Mouse (Mus musculus): Measurements from ENCODE around the gene Ctsw. TPM values are rescaled to one million over a fixed set of nuclear protein-coding genes. Genes with fewer than 3 reads are reported as not detected.
A peak's percentile ranks its signal among the peaks of the same experiment; 100 is the strongest.

Gene Ctsw
- total and polyA plus RNA-seq, 2 experiments: 0.37 to 1.5 TPM

DNA sequence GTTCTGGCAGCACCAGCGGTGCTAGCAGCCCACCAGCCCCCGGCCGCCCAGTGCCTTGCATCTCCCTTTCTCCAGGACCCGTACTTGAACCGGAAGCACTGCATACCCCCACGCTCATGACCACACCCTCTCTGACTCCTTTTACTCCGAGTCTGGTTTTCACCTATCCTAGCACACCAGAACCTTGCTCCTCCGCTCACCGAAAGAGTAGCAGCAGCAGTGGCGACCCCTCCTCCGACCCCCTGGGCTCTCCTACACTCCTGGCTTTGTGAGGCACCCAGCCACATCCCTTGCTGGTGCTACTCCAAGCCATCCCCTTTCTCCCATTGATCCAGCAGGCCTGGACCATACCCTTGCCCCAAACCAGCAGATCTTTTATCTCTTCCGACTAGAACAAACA, 13.3 kb downstream of the Ctsw start:
- Histone ChIP-seq H3K27me3 (ENCODE audit: control insufficient read depth, insufficient read depth, low read length) (no peaks in the 10 kb centered on the region), H3K36me3 (ENCODE audit: control insufficient read depth, insufficient read depth, low read length) (no peaks in the 10 kb centered on the region), H3K4me1 (ENCODE audit: control insufficient read depth, insufficient read depth, low read length) (peaks cover 7% of the 10 kb centered on the region), H3K79me2 (ENCODE audit: control insufficient read depth, insufficient read depth, low read length) (peaks cover 11% of the 10 kb centered on the region; the same call in 1 of the 2 replicates), H3K9ac (ENCODE audit: low read depth, low read length) (no peak overlapping the region), H3K4me3 (ENCODE audit: insufficient read depth, low read depth, low read length) (no peak overlapping the region), H3K27ac (replicated peaks; ENCODE audit: insufficient read depth, low read depth, low read length) (no peak overlapping the region)
- WGBS: 66% methylated on average over 12 of the region's 12 CpGs
- no peak for DNase-seq (ENCODE audit: extremely low read depth, low read depth, low spot score)
- no peak for TF ChIP-seq CTCF (IDR thresholded peaks at IDR 0.05; ENCODE audit: low read depth, low read length)
- TF ChIP-seq POLR2A (IDR thresholded peaks at IDR 0.05; ENCODE audit: extremely low read depth, insufficient read depth, low read length): no peak

- 74% methylated on average over 6 of the region's 6 CpGs for WGBS
- H3K27ac ChIP-seq (replicated peaks; ENCODE audit: insufficient read depth, low read depth, low read length): no peak overlapping the region
- TF ChIP-seq POLR2A (IDR thresholded peaks at IDR 0.05; ENCODE audit: extremely low read depth, insufficient read depth, low read length) (no peak), CTCF (IDR thresholded peaks at IDR 0.05; ENCODE audit: low read depth, low read length) (no peak)
These were observed 16.5 kb downstream of the Ctsw start for GRCm38 (mm10) chr19:5451766-5452165.

GRCm38 (mm10) chr19:5449673-5450072, 18.6 kb downstream of the Ctsw start:
- H3K79me2 ChIP-seq (ENCODE audit: control insufficient read depth, insufficient read depth, low read length): no peaks in the 10 kb centered on the region
- no peak for DNase-seq (ENCODE audit: extremely low read depth, low read depth, low spot score)
- no peak overlapping the region for H3K27ac ChIP-seq (replicated peaks; ENCODE audit: insufficient read depth, low read depth, low read length)
- peaks cover 5% of the 10 kb centered on the region for H3K4me1 ChIP-seq (ENCODE audit: control insufficient read depth, insufficient read depth, low read length)
- H3K36me3 ChIP-seq (ENCODE audit: control insufficient read depth, insufficient read depth, low read length): no peaks in the 10 kb centered on the region
- H3K9ac ChIP-seq (ENCODE audit: low read depth, low read length): no peak overlapping the region
- TF ChIP-seq POLR2A (IDR thresholded peaks at IDR 0.05; ENCODE audit: extremely low read depth, insufficient read depth, low read length) (no peak), CTCF (IDR thresholded peaks at IDR 0.05; ENCODE audit: low read depth, low read length) (no peak)
- peaks cover 16% of the 10 kb centered on the region for H3K27me3 ChIP-seq (ENCODE audit: control insufficient read depth, insufficient read depth, low read length)
- H3K4me3 ChIP-seq (ENCODE audit: insufficient read depth, low read depth, low read length): no peak overlapping the region
- 80% methylated on average over 3 of the region's 3 CpGs for WGBS

More at GRCm38 (mm10) chr19:5451766-5452165, 16.5 kb downstream of the Ctsw start:
- Histone ChIP-seq H3K4me3 (ENCODE audit: insufficient read depth, low read depth, low read length) (no peak overlapping the region), H3K36me3 (ENCODE audit: control insufficient read depth, insufficient read depth, low read length) (no peaks in the 10 kb centered on the region), H3K9ac (ENCODE audit: low read depth, low read length) (no peak overlapping the region), H3K79me2 (ENCODE audit: control insufficient read depth, insufficient read depth, low read length) (peaks cover 8% of the 10 kb centered on the region; the same call in 1 of the 2 replicates), H3K4me1 (ENCODE audit: control insufficient read depth, insufficient read depth, low read length) (peaks cover 7% of the 10 kb centered on the region), H3K27me3 (ENCODE audit: control insufficient read depth, insufficient read depth, low read length) (peaks cover 16% of the 10 kb centered on the region)
- DNase-seq (ENCODE audit: extremely low read depth, low read depth, low spot score): no peak

DNA sequence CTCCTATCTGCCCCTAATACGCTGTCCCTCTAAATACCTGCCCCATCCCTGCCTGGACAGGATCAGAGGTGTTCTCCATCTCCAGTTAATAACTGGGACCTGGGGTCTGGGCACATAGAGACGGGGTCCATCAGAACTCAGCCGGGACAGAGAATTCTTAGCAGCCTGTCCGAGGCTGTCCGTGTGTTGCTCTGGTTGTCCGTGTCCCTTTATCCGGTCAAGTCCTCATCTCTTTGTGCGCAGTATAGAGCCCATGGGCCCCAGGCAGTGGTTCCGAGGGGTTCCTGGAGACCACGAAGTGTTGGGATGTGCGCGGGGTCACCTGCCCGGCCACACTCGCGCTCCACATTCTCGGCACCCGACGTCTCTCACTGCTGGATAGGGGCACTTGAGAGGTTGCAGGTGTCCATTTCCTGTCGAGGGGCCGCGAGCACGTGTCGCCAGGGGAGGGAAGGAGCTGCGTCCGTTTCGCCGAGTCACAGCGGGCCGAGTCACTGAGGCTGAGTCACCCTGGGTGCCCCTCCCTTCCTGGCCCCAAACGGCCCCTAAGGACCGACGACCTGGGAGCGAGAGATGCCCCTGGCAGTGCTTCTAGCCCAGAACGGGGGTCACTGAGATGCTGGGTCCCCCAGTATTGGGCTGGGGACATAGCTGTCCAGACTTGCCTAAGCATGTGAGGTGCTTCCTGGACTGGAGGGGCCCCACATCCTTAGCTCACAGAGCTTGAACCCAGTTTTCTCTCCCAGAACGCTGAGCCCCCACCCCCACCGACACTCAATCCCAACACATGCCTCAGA, 19.8 kb downstream of the Ctsw start:
- no peak overlapping the region for H3K9ac ChIP-seq (ENCODE audit: low read depth, low read length)
- peaks cover 5% of the 10 kb centered on the region for H3K4me1 ChIP-seq (ENCODE audit: control insufficient read depth, insufficient read depth, low read length)
- TF ChIP-seq POLR2A (IDR thresholded peaks at IDR 0.05; ENCODE audit: extremely low read depth, insufficient read depth, low read length) (no peak), CTCF (IDR thresholded peaks at IDR 0.05; ENCODE audit: low read depth, low read length) (no peak)

GRCm38 (mm10) chr19:5447515-5448353, 20.6 kb downstream of the Ctsw start, which contains the start of gene Fosl1:
Fosl1 (plus strand) TSS chr19:5447547.
- Histone ChIP-seq H3K27ac (replicated peaks; ENCODE audit: insufficient read depth, low read depth, low read length) (no peak within 1 kb of the TSS), H3K79me2 (ENCODE audit: control insufficient read depth, insufficient read depth, low read length) (no peaks in the 10 kb centered on the region), H3K9ac (ENCODE audit: low read depth, low read length) (no peak within 1 kb of the TSS), H3K4me1 (ENCODE audit: control insufficient read depth, insufficient read depth, low read length) (peaks cover 5% of the 10 kb centered on the region), H3K27me3 (ENCODE audit: control insufficient read depth, insufficient read depth, low read length) (peaks cover 16% of the 10 kb centered on the region), H3K36me3 (ENCODE audit: control insufficient read depth, insufficient read depth, low read length) (no peaks in the 10 kb centered on the region), H3K4me3 (ENCODE audit: insufficient read depth, low read depth, low read length) (peak within 1 kb of the TSS; percentile 65)
- WGBS: 2% methylated on average over 70 of the region's 70 CpGs
- TF ChIP-seq POLR2A (IDR thresholded peaks at IDR 0.05; ENCODE audit: extremely low read depth, insufficient read depth, low read length): no peak
- TF ChIP-seq CTCF (IDR thresholded peaks at IDR 0.05; ENCODE audit: low read depth, low read length): no peak
- DNase-seq (ENCODE audit: extremely low read depth, low read depth, low spot score): no peak

More for the DNA sequence above, 19.8 kb downstream of the Ctsw start:
- 9% methylated on average over 36 of the region's 36 CpGs for WGBS
- Histone ChIP-seq H3K4me3 (ENCODE audit: insufficient read depth, low read depth, low read length) (no peak overlapping the region), H3K36me3 (ENCODE audit: control insufficient read depth, insufficient read depth, low read length) (no peaks in the 10 kb centered on the region), H3K79me2 (ENCODE audit: control insufficient read depth, insufficient read depth, low read length) (no peaks in the 10 kb centered on the region), H3K27ac (replicated peaks; ENCODE audit: insufficient read depth, low read depth, low read length) (no peak overlapping the region), H3K27me3 (ENCODE audit: control insufficient read depth, insufficient read depth, low read length) (peaks cover 16% of the 10 kb centered on the region)
- DNase-seq (ENCODE audit: extremely low read depth, low read depth, low spot score): no peak
